Mouse (Mus musculus) kidney, adult 11 months (tissue): ENCODE data around the gene Spata18.

ENCODE experiments used
- DNase-seq: peaks from one replicate; pipeline ENCODE4 v3.0.0; 2022

Spata18 gene

DNA sequence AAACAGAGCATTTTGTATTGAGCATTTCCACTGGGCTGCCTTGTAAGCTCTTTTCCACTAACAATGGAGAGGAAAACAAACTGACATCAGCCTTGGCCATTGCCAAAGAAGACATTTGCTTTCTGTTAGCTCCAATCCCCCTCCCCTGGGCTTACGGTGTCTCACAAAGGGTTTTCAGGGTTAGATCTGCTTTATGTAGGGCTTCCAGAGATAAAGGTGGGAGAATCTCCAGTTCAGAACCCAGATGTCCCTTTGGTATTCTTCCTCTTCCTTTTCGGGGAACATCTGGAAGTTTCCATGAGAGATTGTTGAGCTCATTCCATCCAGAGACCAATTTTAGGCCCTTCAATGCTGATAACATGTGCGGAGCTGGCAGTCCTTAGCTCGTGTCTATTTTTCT lies 74.8 kb downstream of the Spata18 start:
- no peak for DNase-seq

DNA sequence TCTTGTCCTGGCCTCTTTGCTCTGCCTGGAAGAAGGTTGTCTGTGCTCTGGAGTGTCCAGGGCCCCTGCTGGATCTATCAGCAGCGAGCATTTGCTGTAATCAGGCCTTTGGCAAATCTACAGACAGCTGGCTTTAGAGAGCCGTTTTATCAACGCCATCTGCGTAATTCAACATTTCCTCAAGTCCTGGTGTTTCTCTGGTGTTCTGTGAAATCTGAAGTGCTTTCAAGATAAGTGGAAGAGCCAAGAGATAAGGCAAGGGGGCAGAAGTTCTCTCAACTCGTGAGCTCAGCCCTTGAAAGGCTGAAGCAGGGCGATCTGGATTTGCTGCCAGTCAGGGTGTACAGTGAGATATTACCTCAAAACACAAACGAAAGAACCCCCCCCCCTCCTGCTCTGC lies 77.5 kb downstream of the Spata18 start:
- DNase-seq = no peak
